Mouse (Mus musculus): ENCODE measurements around the gene Rps10. TPM values are rescaled to one million over a fixed set of nuclear protein-coding genes. Genes with fewer than 3 reads are reported as not detected.
A peak's percentile ranks its signal among the peaks of the same experiment; 100 is the strongest.

Rps10 gene
- polyA plus RNA-seq, 1 experiment = 1,098 TPM

GRCm38 (mm10) chr17:27603522-27604234, 32.8 kb downstream of the Rps10 start:
- DNase-seq (ENCODE audit: low read depth) = peak; percentile 48
- no peak for TF ChIP-seq POLR2A (IDR thresholded peaks at IDR 0.05; ENCODE audit: borderline replicate concordance, extremely low read depth, insufficient read depth, insufficient read length, poor library complexity, severe bottlenecking)
- no peak for TF ChIP-seq CTCF (IDR thresholded peaks at IDR 0.05; ENCODE audit: borderline replicate concordance, extremely low read depth, insufficient read depth, insufficient read length)

- no peak for TF ChIP-seq CTCF (IDR thresholded peaks at IDR 0.05; ENCODE audit: borderline replicate concordance, extremely low read depth, insufficient read depth, insufficient read length)
- TF ChIP-seq POLR2A (IDR thresholded peaks at IDR 0.05; ENCODE audit: borderline replicate concordance, extremely low read depth, insufficient read depth, insufficient read length, poor library complexity, severe bottlenecking) = no peak
- DNase-seq (ENCODE audit: low read depth) = no peak
Measured at GRCm38 (mm10) chr17:27603036-27603435, 33.4 kb downstream of the Rps10 start.

GRCm38 (mm10) chr17:27600869-27601268, 35.6 kb downstream of the Rps10 start:
- no peak for DNase-seq (ENCODE audit: low read depth)

GRCm38 (mm10) chr17:27600286-27600685, 36.2 kb downstream of the Rps10 start:
- no peak for TF ChIP-seq POLR2A (IDR thresholded peaks at IDR 0.05; ENCODE audit: borderline replicate concordance, extremely low read depth, insufficient read depth, insufficient read length, poor library complexity, severe bottlenecking)
- no peak for TF ChIP-seq CTCF (IDR thresholded peaks at IDR 0.05; ENCODE audit: borderline replicate concordance, extremely low read depth, insufficient read depth, insufficient read length)
- no peak for DNase-seq (ENCODE audit: low read depth)

More at GRCm38 (mm10) chr17:27600869-27601268, 35.6 kb downstream of the Rps10 start:
- no peak for TF ChIP-seq POLR2A (IDR thresholded peaks at IDR 0.05; ENCODE audit: borderline replicate concordance, extremely low read depth, insufficient read depth, insufficient read length, poor library complexity, severe bottlenecking)
- TF ChIP-seq CTCF (IDR thresholded peaks at IDR 0.05; ENCODE audit: borderline replicate concordance, extremely low read depth, insufficient read depth, insufficient read length) = no peak

- DNase-seq (ENCODE audit: low read depth) = no peak
- TF ChIP-seq POLR2A (IDR thresholded peaks at IDR 0.05; ENCODE audit: borderline replicate concordance, extremely low read depth, insufficient read depth, insufficient read length, poor library complexity, severe bottlenecking) (no peak), CTCF (IDR thresholded peaks at IDR 0.05; ENCODE audit: borderline replicate concordance, extremely low read depth, insufficient read depth, insufficient read length) (no peak)
Measured at GRCm38 (mm10) chr17:27596376-27597190, 39.9 kb downstream of the Rps10 start.

- DNase-seq (ENCODE audit: low read depth) = no peak
- TF ChIP-seq CTCF (IDR thresholded peaks at IDR 0.05; ENCODE audit: borderline replicate concordance, extremely low read depth, insufficient read depth, insufficient read length) = no peak
- no peak for TF ChIP-seq POLR2A (IDR thresholded peaks at IDR 0.05; ENCODE audit: borderline replicate concordance, extremely low read depth, insufficient read depth, insufficient read length, poor library complexity, severe bottlenecking)
Measured at GRCm38 (mm10) chr17:27595659-27596375, 40.7 kb downstream of the Rps10 start.

- DNase-seq (ENCODE audit: low read depth) = no peak
- TF ChIP-seq CTCF (IDR thresholded peaks at IDR 0.05; ENCODE audit: borderline replicate concordance, extremely low read depth, insufficient read depth, insufficient read length) (no peak), POLR2A (IDR thresholded peaks at IDR 0.05; ENCODE audit: borderline replicate concordance, extremely low read depth, insufficient read depth, insufficient read length, poor library complexity, severe bottlenecking) (no peak)
Measured at GRCm38 (mm10) chr17:27592565-27592910, 43.9 kb downstream of the Rps10 start.

- no peak for DNase-seq (ENCODE audit: low read depth)
- TF ChIP-seq POLR2A (IDR thresholded peaks at IDR 0.05; ENCODE audit: borderline replicate concordance, extremely low read depth, insufficient read depth, insufficient read length, poor library complexity, severe bottlenecking) (no peak), CTCF (IDR thresholded peaks at IDR 0.05; ENCODE audit: borderline replicate concordance, extremely low read depth, insufficient read depth, insufficient read length) (peak; percentile 11; the same call in 1 of the 2 replicates)
Measured at GRCm38 (mm10) chr17:27591826-27592564, 44.5 kb downstream of the Rps10 start.

- no peak for DNase-seq (ENCODE audit: low read depth)
- TF ChIP-seq POLR2A (IDR thresholded peaks at IDR 0.05; ENCODE audit: borderline replicate concordance, extremely low read depth, insufficient read depth, insufficient read length, poor library complexity, severe bottlenecking) (no peak), CTCF (IDR thresholded peaks at IDR 0.05; ENCODE audit: borderline replicate concordance, extremely low read depth, insufficient read depth, insufficient read length) (no peak)
Measured at GRCm38 (mm10) chr17:27588231-27588630, 48.2 kb downstream of the Rps10 start.

- no peak for DNase-seq (ENCODE audit: low read depth)
- TF ChIP-seq POLR2A (IDR thresholded peaks at IDR 0.05; ENCODE audit: borderline replicate concordance, extremely low read depth, insufficient read depth, insufficient read length, poor library complexity, severe bottlenecking) (no peak), CTCF (IDR thresholded peaks at IDR 0.05; ENCODE audit: borderline replicate concordance, extremely low read depth, insufficient read depth, insufficient read length) (no peak)
Measured at GRCm38 (mm10) chr17:27587252-27587651, 49.2 kb downstream of the Rps10 start.
